Mouse (Mus musculus) kidney, adult 2 months (tissue): ENCODE measurements around the gene Exosc2. TPM values are rescaled to one million over a fixed set of nuclear protein-coding genes. Genes with fewer than 3 reads are reported as not detected.

Experiments
- DNase-seq: peaks from one replicate; pipeline ENCODE4 v3.0.0; 2021
- H3K27ac ChIP-seq: fragments of 200-500 bp; 2 replicates; pipeline ENCODE4 v1.5.1; 2012; ENCODE audit warnings: low read depth, low read length, control low read depth, inconsistent platforms; ENCODE audit not compliant: insufficient read depth
- H3K27me3 ChIP-seq: fragments of 200-500 bp; replicated peaks from 2 replicates; pipeline ENCODE4 v1.6.1; 2012; ENCODE audit warnings: mild to moderate bottlenecking, moderate library complexity, low read length, inconsistent platforms; ENCODE audit not compliant: control insufficient read depth, insufficient read depth
- H3K36me3 ChIP-seq: fragments of 200-500 bp; 2 replicates; pipeline ENCODE4 v1.6.1; 2012; ENCODE audit warnings: mild to moderate bottlenecking, moderate library complexity, low read length, inconsistent platforms; ENCODE audit not compliant: control insufficient read depth, insufficient read depth
- H3K4me1 ChIP-seq: fragments of 200-500 bp; 2 replicates; pipeline ENCODE4 v1.6.1; 2011; ENCODE audit warnings: low read length; ENCODE audit not compliant: control insufficient read depth, insufficient read depth
- H3K4me3 ChIP-seq: fragments of 200-500 bp; 2 replicates; pipeline ENCODE4 v1.5.1; 2011; ENCODE audit warnings: mild to moderate bottlenecking, low read depth, low read length, control low read depth; ENCODE audit not compliant: insufficient read depth
- CTCF ChIP-seq: fragments of 200-500 bp; conservative IDR thresholded peaks from 2 replicates; pipeline ENCODE4 v1.5.1; 2011; ENCODE audit warnings: low read depth, mild to moderate bottlenecking, control low read depth, low read length, moderate library complexity, mixed read lengths; ENCODE audit not compliant: insufficient read depth, insufficient read length
- POLR2A ChIP-seq: fragments of 200-500 bp; IDR thresholded peaks from one replicate; pipeline ENCODE4 v1.6.1; 2011; ENCODE audit warnings: low read depth, low read length, control low read depth
- WGBS: fragments of 180-500 bp; shearing (Covaris S2); methylation state at CpG from one replicate; pipeline ENCODE4 v1.1.7; 2018; 5-methylcytosine and 5-hydroxymethylcytosine counted together
- polyA plus RNA-seq: library from polyadenylated mRNA; depleted of rRNA; stranded (reverse); fragments of >200 nt; gene quantifications from 2 replicates; pipeline ENCODE4 v1.2.3, GENCODE M21; 2012

Exosc2 gene
- polyA plus RNA-seq, 1 experiment: 11.4 TPM

- WGBS: 98% methylated on average over 4 of the region's 4 CpGs
Observed at GRCm38 (mm10) chr2:31714780-31715179, 44.3 kb downstream of the Exosc2 start.

DNA sequence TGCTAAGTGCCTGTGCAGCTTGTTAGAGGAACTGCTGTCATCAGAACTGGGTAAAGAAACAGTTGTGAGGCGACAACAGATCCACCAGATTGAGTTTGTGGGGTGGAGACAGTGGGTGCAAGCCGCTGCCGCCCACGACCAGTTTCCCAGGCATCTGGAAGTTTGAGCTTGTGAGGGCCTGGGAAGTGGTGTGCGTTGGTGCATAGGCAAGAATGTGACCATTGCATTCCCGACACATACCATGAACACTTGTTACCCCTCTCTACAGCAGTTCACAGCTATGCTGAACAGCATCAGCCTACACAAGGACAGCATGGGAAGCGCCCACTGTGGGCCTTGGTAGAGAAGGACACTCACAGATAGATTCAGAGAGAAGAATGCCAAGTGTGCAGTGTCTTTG lies 45.5 kb downstream of the Exosc2 start:
- Histone ChIP-seq H3K36me3 (no peaks in the 10 kb centered on the region), H3K27me3 (no peaks in the 10 kb centered on the region), H3K4me3 (no peak overlapping the region), H3K27ac (no peak overlapping the region), H3K4me1 (peaks cover 28% of the 10 kb centered on the region)
- WGBS: 69% methylated on average over 7 of the region's 7 CpGs
- DNase-seq: no peak
- no peak for TF ChIP-seq CTCF
- no peak for TF ChIP-seq POLR2A

More at GRCm38 (mm10) chr2:31714780-31715179, 44.3 kb downstream of the Exosc2 start:
- no peak for TF ChIP-seq POLR2A
- TF ChIP-seq CTCF: no peak
- no peaks in the 10 kb centered on the region for H3K27me3 ChIP-seq
- H3K4me1 ChIP-seq: peaks cover 18% of the 10 kb centered on the region
- H3K36me3 ChIP-seq: no peaks in the 10 kb centered on the region
- H3K4me3 ChIP-seq: no peak overlapping the region
- DNase-seq: no peak
- no peak overlapping the region for H3K27ac ChIP-seq

DNA sequence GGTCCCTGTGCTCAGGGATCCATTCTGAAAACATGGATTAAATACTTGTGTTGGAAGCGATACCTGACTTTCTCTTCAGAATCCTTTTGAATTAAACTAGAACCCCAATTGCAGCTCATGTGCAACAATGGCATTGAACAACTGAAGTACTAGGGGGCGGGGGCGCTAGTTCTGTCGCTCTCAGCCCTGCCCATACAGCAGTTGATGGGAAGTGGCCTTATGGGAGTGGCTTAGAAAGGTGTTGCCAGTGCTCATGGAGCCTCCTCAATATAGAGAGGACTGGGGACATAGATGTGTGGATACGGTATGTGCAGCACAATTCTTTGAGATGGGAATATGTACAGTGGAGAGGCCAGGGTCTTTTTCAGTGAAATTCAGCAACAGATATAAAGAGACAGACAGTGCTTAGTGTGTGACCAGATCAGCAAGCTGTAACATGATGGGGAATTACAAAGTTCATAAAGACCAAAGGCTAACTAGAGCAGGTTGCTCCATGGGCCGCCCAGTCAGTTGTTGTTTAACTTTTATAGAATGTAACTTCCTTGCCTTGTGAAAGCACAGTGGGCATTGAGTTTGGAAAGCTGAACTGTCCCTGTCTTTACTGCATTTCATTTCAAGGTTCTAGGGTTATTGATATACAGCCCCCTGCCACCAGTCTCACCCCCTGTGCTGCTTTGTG lies 48.8 kb downstream of the Exosc2 start:
- TF ChIP-seq CTCF (no peak), POLR2A (no peak)
- DNase-seq: peak; percentile 85
- peaks cover 26% of the 10 kb centered on the region for H3K4me1 ChIP-seq
- no peak overlapping the region for H3K4me3 ChIP-seq
- H3K27me3 ChIP-seq: no peaks in the 10 kb centered on the region
- peak overlapping the region; percentile 87 for H3K27ac ChIP-seq
- no peaks in the 10 kb centered on the region for H3K36me3 ChIP-seq
- 64% methylated on average over 6 of the region's 6 CpGs for WGBS

- 49% methylated on average over 2 of the region's 2 CpGs for WGBS
- H3K36me3 ChIP-seq: no peaks in the 10 kb centered on the region
- peak overlapping the region; percentile 87 for H3K27ac ChIP-seq
Observed at GRCm38 (mm10) chr2:31719944-31720343, 49.4 kb downstream of the Exosc2 start.

GRCm38 (mm10) chr2:31720783-31721182 lies 50.3 kb downstream of the Exosc2 start:
- Histone ChIP-seq H3K27me3 (no peaks in the 10 kb centered on the region), H3K4me1 (peaks cover 26% of the 10 kb centered on the region), H3K4me3 (no peak overlapping the region), H3K27ac (no peak overlapping the region; the same call in 1 of the 2 replicates), H3K36me3 (no peaks in the 10 kb centered on the region)
- peak; percentile 19 for DNase-seq
- TF ChIP-seq POLR2A: no peak
- peak; percentile 32; the same call in 1 of the 2 replicates for TF ChIP-seq CTCF
- 61% methylated on average over 4 of the region's 4 CpGs for WGBS

More at GRCm38 (mm10) chr2:31719944-31720343, 49.4 kb downstream of the Exosc2 start:
- no peak for TF ChIP-seq POLR2A
- DNase-seq: no peak
- peaks cover 26% of the 10 kb centered on the region for H3K4me1 ChIP-seq
- no peaks in the 10 kb centered on the region for H3K27me3 ChIP-seq
- H3K4me3 ChIP-seq: no peak overlapping the region

- Histone ChIP-seq H3K27ac (no peak overlapping the region), H3K36me3 (no peaks in the 10 kb centered on the region), H3K27me3 (no peaks in the 10 kb centered on the region), H3K4me3 (no peak overlapping the region), H3K4me1 (peaks cover 32% of the 10 kb centered on the region)
- DNase-seq: no peak
- TF ChIP-seq POLR2A: no peak
- TF ChIP-seq CTCF: no peak
- 92% methylated on average over 7 of the region's 7 CpGs for WGBS
Observed at GRCm38 (mm10) chr2:31724730-31725490, 54.4 kb downstream of the Exosc2 start.
